Mouse (Mus musculus) urinary bladder, adult 18-20 months (tissue): Measurements from ENCODE around the gene Pald1.
A peak's percentile ranks its signal among the peaks of the same experiment; 100 is the strongest.

Source experiments
- DNase-seq, 2 experiments: peaks; one replicate each; pipeline ENCODE4 v3.0.0; 2022; ENCODE audit warnings: low spot score in 2 of 2, mixed read lengths in 2 of 2

The Pald1 gene

DNA sequence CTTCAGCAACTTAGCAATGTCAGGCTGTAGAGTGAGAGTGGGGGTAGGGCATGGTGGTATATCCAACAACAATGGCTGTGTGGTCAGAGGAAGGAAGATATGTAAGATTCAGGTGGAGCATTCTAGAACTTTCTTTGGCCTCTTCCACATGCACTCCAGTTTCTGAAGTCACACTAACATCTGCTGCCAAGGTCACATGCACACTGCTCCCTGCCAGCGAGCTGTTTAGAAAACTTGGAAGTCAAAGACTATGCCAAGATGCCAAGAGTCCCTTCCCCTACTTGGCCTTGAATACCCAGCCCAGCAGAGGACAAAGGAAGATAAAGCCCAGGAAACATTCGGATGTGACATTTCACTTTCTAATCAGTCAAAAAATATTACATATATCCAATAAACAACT, 19.6 kb upstream of the Pald1 start:
- DNase-seq, result no peak

DNA sequence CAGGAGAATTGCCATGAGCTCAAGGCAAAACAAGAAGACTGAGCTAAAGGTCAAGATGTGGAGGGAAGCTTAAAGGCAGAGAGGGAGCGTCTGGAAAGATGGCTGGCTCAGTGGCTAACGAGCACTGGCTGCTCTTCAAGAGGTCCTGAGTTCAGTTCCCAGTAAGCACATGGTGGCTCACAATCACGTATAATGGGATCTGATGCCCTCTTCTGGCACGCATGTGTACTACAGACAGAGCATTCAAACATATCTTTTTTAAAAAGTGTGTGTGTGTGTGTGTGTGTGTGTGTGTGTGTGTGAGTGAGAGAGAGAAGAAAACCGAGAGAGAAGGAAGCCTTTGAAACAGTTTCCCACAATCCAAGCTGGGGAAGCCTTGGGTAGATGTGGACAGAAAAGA, 19.1 kb upstream of the Pald1 start:
- no peak for DNase-seq

DNA sequence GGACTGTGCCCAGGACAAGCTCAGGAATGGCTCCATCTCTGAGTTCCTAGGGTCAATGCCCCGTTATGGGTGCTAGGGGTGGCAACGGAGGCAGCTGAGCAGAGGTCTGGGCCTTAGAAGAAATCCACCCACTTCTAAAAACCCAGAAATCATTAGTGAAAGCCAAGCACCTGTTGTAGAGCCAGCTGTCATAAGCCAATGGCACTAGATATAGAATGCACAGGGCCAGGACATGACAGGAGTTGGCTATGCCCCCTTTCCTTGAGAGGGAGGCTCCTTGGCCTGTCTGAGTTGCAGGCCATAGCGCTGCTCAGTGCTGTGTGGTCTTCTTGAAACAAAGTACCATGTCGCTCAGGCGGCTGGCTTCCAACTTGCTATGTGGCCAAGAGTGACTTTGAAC, 17.1 kb upstream of the Pald1 start:
- no peak for DNase-seq

DNA sequence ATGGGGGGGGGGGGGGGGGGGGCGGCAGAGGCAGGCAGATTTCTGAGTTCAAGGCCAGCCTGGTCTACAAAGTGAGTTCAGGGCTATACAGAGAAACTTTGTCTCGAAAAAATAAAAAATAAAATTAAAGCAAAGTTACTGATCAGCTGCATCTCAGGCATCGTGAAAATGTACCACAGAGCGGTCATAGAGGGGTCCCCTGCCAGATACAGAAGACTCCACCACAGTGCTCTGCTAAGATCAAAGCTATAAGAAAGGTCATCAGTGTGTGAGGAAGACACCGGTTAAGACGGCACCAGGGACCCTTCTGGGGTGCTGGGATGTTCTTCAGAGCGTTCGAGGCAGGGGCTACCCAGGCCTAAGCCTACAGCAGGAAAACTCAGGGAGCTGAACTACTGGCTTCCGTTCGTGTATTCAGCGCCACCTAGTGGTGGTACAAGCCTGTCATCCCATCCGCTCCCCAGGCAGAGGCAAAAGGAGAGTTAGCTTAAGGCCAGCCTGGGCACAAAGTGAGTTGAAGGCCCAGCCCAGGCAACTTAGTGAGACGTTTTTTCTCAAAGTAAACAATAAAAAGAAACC, 15.9 kb upstream of the Pald1 start:
- peak; percentile 25 to 30 for DNase-seq

DNA sequence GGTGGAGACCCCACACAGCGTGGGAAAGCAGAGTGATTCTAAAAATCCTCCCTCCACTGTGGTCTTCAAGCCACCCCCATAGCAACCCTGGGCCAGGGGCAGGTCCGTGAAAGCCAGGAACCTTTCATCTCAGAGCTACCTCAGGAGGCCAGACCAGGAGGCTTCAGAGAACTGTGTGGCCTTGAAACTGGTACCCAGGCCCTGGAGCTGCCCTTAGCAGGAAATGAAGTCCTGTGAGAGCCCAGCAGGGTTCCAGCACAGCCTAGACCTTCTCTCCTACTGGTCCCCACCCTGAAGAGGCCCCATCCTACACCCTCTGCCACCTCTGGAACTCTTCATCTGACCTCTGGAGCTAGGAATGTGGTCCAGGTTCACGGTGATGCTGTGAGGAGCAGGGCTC, 14.8 kb upstream of the Pald1 start:
- DNase-seq, result no peak

DNA sequence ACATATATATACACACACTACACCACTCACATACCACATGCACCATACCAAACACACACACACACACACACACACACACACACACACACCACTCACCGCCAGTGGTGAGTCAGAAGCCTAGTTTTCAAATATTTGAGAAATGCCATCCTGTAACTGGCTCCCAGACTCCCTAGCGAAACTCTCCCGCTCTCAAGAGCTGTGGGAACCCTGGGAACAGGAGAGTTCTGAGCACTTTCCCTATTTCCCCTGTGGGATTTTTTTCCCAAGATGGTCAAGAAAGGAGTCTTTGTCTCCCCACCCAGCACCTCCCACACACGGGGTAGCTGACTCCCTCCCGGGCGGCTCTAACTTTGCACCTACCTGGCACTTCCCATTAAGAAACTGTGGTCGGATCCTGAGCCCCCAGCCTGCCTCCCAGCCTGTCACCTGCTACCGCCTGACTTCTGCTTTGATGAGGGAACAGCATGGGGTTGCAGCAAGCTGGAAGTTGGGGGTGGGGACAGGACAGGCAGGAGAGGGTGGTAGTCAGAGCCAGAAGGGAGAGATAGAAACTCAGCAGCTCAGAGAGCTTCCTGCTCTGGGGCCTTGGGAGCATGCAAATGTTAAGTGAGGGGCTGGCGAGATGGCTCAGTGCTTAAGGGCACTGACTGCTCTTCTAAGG, 11.3 kb upstream of the Pald1 start:
- DNase-seq, result no peak

DNA sequence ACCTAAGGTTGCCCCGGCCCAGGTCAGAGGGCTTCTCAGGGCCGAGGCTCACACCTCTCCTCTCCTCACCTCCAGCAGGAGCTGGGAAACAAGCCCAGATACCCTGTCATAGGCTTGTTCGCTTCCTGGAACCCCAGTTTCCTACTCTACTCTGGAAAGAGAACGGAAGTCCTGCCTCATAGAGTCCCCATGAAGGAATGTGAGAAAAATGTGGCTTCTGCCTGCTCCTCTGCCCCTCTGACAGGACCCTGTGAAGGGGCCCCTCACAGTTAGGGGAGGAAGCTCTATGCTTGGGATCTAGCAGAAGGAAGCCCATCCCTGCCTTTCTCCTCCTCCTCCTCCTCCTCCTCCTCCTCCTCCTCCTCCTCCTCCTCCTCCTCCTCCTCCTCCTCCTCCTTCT, 9.3 kb upstream of the Pald1 start:
- DNase-seq, result no peak

DNA sequence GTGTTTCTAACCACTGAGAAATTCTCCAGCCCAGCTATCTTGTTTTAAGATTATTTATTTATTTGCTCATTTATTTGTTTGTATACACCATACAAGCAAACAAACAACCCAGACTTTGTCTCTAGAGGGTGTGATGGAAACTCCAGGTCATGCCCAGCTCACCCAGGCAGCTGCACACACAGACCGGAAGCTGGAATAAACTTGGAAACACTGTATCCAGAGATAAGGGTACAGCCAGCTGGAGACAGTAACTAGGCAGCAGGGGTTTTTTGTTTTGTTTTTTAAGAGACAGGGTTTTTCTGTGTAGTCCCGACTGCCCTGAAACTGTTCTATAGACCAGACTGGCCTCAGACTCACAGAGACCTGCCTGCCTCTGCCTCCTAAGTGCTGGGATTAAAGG, 6.8 kb upstream of the Pald1 start:
- DNase-seq, result no peak

DNA sequence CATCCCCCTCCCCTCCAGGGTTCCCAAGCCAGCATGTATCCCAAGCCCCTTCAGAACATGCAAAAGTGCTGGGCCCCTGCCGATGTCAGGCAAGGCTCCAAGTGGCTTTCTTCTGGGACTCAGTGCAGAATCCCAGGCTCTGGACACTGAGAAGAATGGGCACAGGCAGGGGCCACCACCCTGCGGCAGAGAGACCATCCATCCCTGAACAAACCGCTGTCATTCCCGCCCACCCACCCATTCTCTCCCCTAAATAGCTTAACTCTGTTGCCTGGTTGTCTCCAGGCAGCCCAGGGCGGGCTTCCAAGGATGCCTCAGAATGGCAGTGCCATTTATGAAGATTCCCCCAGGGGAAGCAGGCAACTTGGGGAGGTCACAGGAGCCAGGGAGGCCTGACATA, 5.7 kb upstream of the Pald1 start:
- DNase-seq, result no peak

DNA sequence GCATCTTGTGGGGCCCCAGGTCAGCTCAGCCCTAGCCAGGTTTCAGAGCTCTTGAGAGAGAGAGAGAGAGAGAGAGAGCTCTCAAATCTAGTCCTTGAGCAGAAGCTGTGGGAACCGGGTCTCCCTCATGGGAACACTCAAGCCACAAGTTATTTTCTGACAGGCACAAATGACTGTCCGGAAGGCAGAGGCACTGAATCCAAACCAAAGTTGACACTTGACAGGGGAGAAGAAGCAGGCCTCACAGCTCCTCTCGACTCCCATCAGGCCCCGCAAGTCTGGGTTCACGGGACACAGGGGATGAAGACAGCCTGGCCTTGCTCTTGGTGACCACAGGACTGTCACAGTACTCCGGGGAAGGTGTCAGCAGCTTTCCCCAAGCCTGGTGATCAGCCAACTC, 3.0 kb upstream of the Pald1 start:
- no peak for DNase-seq

DNA sequence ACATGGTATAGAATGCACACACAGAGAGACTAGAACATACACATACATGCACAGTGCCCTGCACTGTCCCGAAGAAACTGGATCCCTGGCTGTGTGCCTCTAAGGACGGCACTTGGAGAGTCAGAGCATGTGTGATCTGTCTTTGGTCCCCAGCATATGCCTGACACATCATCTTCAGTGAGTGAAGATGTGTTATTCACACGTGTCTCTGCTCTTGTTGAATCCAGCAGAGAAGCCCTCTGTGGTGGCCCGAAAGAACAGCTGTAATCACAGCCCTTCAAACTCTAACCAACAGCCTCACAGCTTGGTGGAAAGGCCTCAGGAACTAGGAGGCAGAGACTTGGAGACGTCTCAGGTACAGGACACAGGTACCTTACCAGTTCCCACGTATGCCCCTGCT, 1.8 kb upstream of the Pald1 start:
- DNase-seq, result no peak

DNA sequence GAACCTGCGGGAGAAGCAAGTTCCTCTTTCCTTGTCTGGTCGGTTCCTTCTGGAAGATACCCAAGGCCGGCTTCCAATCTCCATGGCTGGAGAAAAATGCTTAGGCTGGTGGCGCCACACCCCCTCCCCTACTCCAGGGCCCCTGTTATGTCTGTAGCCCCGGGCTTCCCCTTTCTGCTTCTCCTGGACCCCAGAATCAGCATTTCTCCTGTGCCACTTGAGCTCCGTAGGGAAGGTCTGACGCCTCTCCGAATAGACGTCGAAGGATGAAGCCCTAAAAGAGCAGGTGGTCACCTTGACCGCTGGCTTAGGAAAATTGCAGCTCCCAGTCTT, 351 bp upstream of the Pald1 start:
- peak in 1 of 2 experiments; percentile 13 for DNase-seq

DNA sequence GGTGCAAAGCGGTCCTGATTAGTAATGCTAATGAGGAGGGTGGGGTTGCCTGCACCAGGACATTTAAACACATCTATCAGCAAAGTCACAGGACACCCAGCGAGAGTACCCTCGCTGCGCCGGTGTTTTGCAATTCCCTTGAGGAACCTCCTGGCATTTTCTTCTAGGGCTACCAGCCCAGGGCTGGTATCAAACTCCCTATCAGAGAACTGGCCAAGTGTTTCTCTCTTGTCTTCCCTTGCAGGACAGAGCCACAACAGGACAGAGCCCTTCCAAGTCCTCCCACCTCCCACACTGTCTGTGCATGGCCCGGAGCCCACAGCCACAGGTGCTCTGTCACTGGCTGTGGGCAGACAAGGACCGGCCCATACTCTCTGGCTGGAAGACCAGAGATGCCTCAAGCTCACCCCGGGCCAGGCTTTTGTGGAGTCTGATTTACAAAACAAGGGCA, 1.0 kb downstream of the Pald1 start:
- DNase-seq, result peak in 1 of 2 experiments; percentile 11

DNA sequence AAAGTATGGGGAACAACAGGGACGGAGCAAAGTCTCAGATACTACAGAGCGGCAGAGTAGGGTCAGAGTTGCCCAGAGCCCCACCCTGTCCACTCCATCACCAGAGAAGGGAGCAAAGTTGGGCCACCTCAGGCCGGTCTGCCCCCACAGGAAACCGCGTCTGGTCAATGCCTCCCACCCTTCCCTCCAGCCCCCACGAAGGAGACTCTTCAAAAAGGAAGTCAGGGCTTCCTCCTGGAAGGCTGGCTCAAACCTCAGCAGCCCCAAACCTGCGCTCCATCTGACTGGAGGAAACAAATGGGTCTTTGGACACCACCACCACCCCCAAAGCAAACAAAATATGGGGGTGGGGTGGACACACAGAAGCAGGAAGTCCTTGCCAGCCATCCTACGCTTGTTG, 1.5 kb downstream of the Pald1 start:
- no peak for DNase-seq

DNA sequence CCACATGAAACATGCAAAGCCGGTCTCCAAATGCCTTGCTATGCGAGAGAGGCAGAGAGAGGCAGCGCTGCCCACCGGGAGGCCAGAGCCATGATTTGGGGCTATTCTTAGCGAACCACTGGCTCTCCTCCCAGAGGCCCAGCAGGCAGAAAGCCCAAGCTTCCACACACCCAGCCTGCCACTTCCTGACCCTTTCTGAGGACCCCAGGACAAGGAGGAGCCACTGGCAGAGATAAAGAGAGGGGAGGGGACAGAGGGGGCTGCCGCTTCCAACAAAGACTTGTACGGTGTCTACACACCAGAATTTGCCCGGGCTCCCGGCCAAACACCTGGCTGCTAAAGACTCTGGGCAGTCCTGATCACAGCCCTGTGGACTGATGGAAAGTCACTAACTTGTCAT, 3.1 kb downstream of the Pald1 start:
- no peak for DNase-seq

DNA sequence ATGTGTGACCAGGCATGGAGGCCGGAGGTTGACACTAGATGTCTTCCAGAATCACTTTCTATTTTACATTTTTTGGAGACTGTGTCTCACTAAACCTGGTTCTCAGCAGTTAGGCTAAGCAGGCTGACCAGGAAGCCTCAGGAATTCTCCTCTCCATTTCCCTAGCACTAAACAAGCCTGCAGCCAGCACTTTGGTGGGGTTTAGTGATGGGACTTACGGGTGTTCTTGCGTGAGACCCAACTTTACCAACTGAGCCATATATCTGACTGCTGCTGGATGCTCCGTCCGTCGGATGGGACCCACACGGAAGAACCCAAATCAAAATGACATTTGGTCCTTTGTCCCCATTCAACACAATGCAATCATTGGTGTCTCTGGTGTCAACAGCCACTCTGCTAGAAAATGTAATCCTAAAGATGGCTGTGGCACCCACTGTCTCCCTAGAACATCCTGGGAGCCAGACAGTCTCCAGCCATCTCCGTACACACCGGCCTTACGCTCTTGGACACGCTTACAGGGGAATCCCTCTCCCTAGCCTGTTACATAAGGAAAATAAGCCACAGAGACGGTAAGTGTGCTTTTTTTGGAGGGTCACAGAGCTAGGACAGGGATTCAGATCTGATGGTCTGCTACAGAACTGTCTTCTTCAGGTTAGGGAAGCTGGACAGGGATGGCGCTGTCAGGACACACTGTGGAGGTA, 3.8 kb downstream of the Pald1 start:
- DNase-seq, result no peak

DNA sequence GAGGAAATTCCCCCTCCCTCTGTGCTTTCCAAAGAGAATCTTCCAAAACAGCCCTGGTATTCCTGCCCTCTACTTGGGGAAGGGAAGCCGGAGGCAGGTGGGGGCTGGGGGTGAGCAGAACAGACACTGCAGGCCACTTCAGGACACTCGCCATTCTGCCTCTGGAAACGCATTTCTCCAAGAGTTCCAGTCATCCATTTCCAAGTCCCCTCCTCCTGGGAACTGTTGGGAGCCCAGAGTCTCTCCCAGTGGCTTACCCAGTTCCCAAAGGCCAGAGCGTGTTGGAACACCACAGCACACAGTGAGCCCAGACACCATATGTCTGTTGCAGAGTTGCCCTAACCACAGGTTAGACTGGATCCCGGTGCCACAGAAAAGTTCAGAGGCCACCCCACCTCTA, 4.6 kb downstream of the Pald1 start:
- no peak for DNase-seq

DNA sequence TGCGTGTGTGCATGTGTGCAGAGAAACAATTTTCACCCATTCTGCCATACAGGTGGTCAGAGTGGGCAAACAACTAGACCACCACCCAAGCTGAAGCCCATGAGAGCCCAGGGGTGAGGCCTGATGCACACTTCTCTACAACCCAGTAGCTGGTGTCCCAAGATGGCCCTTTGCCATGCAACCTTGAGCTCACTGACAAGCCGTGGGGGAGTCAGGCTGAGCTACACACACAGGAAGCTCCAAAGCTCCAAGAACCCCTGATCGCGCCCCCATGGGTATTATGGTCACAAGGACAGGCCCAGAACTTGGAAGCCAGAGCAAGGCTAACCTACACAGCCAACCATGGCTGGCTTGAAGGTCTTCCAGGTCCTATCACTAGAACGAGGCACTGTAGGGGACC, 5.3 kb downstream of the Pald1 start:
- DNase-seq, result no peak

DNA sequence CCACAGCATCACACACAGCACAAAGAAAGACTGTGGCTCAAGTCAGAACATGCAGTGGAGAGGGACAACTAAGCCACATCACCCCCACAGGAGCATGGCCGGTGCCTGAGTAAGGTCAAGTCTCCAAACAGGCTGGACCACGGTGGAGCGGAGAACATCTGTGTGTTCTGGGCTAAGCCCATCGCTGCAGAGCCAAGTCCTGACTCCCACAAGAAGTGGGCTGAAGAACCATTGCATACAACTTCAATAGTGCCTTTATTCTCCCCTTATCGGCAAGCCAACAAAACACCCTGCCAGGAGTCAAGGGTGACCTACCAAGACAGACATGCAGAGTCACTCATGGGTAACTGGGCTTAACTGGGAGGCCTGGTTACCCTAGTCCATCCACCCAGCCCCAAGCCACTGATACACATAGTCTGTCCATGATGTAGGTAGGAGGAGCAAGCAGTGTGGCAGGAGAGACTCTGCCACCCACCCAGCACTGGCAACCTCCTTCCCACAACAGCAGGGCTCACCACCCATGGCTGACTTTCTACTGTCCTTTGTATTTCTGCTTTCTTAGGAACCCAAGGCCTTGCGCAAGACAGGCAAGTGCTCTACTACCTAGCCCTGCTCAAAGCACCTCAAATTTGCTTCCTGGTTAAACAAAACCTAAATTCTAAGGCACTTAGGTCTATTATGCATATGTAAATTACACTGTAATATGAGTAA, 8.4 kb downstream of the Pald1 start:
- no peak for DNase-seq

DNA sequence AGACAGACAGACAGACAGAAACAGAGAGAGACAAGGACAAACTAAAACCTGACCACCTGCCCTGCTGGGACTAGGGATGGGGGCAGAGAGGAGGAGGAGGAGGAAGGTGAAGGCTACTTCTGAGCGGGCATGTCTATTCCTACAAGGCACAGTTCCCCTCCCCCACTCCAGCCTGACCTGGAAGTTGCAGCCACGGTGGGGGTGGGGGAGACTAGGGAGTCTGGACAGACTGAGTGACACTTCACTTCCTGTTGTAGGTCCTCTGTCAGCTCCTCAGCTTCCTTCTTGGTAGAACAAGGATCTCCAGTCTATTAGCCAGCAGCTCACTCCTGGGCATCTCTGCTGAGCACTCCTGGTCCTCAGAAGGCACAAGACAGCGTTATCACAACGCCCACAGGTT, 9.3 kb downstream of the Pald1 start:
- no peak for DNase-seq

DNA sequence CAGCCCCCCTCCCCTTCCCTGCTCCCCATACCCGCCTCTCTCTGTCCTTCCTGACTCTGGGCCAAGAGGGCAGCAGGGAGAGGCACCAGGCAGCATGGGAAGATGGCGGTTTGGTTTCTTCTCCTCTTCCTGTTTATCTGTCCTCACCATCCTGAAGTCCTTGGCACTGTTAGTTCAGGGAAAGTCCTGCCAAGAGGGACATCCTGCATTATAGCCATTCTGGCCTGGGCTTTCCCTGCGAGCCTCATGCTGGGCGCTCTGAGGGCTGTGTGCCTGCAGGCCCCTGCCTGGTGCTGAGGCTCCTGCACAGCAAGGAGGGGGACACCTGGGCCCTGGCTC, 10.8 kb downstream of the Pald1 start:
- DNase-seq, result no peak

DNA sequence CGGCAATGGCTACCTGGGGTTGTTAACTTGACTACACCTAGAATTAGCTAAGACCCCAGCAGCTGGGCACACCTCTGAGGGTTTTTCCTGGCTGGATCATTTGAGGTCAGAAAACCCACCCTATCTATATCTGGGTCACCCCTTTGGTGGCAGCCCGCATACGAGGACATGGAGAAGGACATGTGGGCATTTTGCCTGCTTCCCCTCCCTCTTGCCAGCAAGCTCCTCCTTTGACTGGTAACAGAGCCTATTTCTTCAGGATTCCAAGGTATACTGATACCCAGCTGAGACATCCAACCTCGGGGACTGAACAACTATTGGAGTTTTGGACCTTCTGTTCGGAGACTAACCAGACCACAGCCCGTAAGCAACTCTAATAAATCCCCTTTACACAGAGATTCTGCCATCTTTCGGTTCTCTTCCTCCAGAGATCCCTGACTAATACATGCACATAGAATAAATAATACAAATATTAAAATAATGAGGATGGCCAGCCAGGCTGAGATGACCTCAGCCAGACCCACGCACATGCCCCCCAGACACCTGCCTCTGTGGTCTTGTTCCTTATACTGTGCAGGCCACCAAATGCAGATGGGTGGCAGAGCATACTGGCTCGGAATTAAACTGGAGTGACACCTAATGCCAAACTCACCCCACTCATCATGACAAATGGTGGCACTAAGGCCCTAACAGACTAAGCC, 11.3 kb downstream of the Pald1 start:
- DNase-seq, result no peak
